Mouse (Mus musculus): Measurements from ENCODE around the gene Spaca7. TPM values are rescaled to one million over a fixed set of nuclear protein-coding genes. Genes with fewer than 3 reads are reported as not detected.

Gene Spaca7
- polyA plus RNA-seq, 1 experiment, result not detected

GRCm38 (mm10) chr8:12641527-12641926 is 68.7 kb downstream of the Spaca7 start:
- peak; percentile 23 for DNase-seq
- TF ChIP-seq POLR2A (IDR thresholded peaks at IDR 0.05; ENCODE audit: borderline replicate concordance, extremely low read depth, low read depth, low read length) (no peak), CTCF (IDR thresholded peaks at IDR 0.05; ENCODE audit: insufficient read depth, low read length) (no peak)
- Histone ChIP-seq H3K4me1 (ENCODE audit: control insufficient read depth, insufficient read depth, low read length) (no peaks in the 10 kb centered on the region), H3K4me3 (replicated peaks; ENCODE audit: extremely low read depth, low read depth, low read length) (no peak overlapping the region)
- WGBS, result 66% methylated on average over 6 of the region's 6 CpGs

- Histone ChIP-seq H3K4me3 (replicated peaks; ENCODE audit: extremely low read depth, low read depth, low read length) (no peak overlapping the region), H3K4me1 (ENCODE audit: control insufficient read depth, insufficient read depth, low read length) (no peaks in the 10 kb centered on the region)
- 86% methylated on average over 8 of the region's 8 CpGs for WGBS
- no peak for DNase-seq
- no peak for TF ChIP-seq POLR2A (IDR thresholded peaks at IDR 0.05; ENCODE audit: borderline replicate concordance, extremely low read depth, low read depth, low read length)
- TF ChIP-seq CTCF (IDR thresholded peaks at IDR 0.05; ENCODE audit: insufficient read depth, low read length), result no peak
These were observed 71.5 kb downstream of the Spaca7 start for GRCm38 (mm10) chr8:12644341-12644740.

- no peaks in the 10 kb centered on the region for H3K4me1 ChIP-seq (ENCODE audit: control insufficient read depth, insufficient read depth, low read length)
- TF ChIP-seq POLR2A (IDR thresholded peaks at IDR 0.05; ENCODE audit: borderline replicate concordance, extremely low read depth, low read depth, low read length) (no peak), CTCF (IDR thresholded peaks at IDR 0.05; ENCODE audit: insufficient read depth, low read length) (peak; percentile 8; the same call in 1 of the 2 replicates)
- DNase-seq, result no peak
- WGBS, result 72% methylated on average over 7 of the region's 7 CpGs
- H3K4me3 ChIP-seq (replicated peaks; ENCODE audit: extremely low read depth, low read depth, low read length), result no peak overlapping the region
These were observed 72.1 kb downstream of the Spaca7 start for GRCm38 (mm10) chr8:12644894-12645293.

- no peak for DNase-seq
- no peaks in the 10 kb centered on the region for H3K4me1 ChIP-seq (ENCODE audit: control insufficient read depth, insufficient read depth, low read length)
- TF ChIP-seq CTCF (IDR thresholded peaks at IDR 0.05; ENCODE audit: insufficient read depth, low read length) (no peak), POLR2A (IDR thresholded peaks at IDR 0.05; ENCODE audit: borderline replicate concordance, extremely low read depth, low read depth, low read length) (no peak)
- no peak overlapping the region for H3K4me3 ChIP-seq (replicated peaks; ENCODE audit: extremely low read depth, low read depth, low read length)
- WGBS, result 73% methylated on average over 4 of the region's 4 CpGs
These were observed 73.7 kb downstream of the Spaca7 start for GRCm38 (mm10) chr8:12646536-12646935.

GRCm38 (mm10) chr8:12648951-12649350 is 76.1 kb downstream of the Spaca7 start:
- H3K4me1 ChIP-seq (ENCODE audit: control insufficient read depth, insufficient read depth, low read length), result no peaks in the 10 kb centered on the region
- WGBS, result 73% methylated on average over 4 of the region's 4 CpGs
- H3K4me3 ChIP-seq (replicated peaks; ENCODE audit: extremely low read depth, low read depth, low read length), result no peak overlapping the region
- peak; percentile 17 for DNase-seq
- TF ChIP-seq CTCF (IDR thresholded peaks at IDR 0.05; ENCODE audit: insufficient read depth, low read length), result no peak
- no peak for TF ChIP-seq POLR2A (IDR thresholded peaks at IDR 0.05; ENCODE audit: borderline replicate concordance, extremely low read depth, low read depth, low read length)

Other genes with a start within 250 kb of the Spaca7 start
- not detected in 2 replicates for gene Sox1, start 177.7 kb upstream of the Spaca7 start, polyA plus RNA-seq (2012; rRNA removed)
- gene Tubgcp3, start 99.2 kb downstream of the Spaca7 start, polyA plus RNA-seq (2012; rRNA removed), result 53.0 and 69.3 TPM in 2 replicates
- gene Atp11a, start 184.0 kb downstream of the Spaca7 start, polyA plus RNA-seq (2012; rRNA removed), result 282 and 307 TPM in 2 replicates

Data from lung, adult 2 months (tissue).